Mouse (Mus musculus) ES-E14 (cell line): ENCODE results near the gene Crebl2. TPM values are rescaled to one million over a fixed set of nuclear protein-coding genes. Genes with fewer than 3 reads are reported as not detected.

Experiments used
- DNase-seq: peaks from one replicate; pipeline ENCODE4 v3.0.0-alpha.2; 2013; ENCODE audit warnings: low read depth, low spot score
- H3K27ac ChIP-seq: 2 replicates; pipeline ENCODE4 v1.5.1; 2012; ENCODE audit warnings: low read depth, mild to moderate bottlenecking, low read length, moderate library complexity, mixed read lengths; ENCODE audit not compliant: poor library complexity, insufficient read depth, severe bottlenecking
- H3K36me3 ChIP-seq: 2 replicates; pipeline ENCODE4 v1.6.1; 2012; ENCODE audit warnings: mild to moderate bottlenecking, low read length, moderate library complexity, mixed read lengths; ENCODE audit not compliant: control insufficient read depth, poor library complexity, insufficient read depth, severe bottlenecking
- H3K4me1 ChIP-seq, 2 experiments: fragments of 150-350 bp in 1 of 2; sonication (generic) in 1 of 2; 2 replicates each; pipeline ENCODE4 v1.6.1; 2012; ENCODE audit warnings: low read length in 2 of 2, mild to moderate bottlenecking in 1 of 2, mixed read lengths in 1 of 2; ENCODE audit not compliant: control insufficient read depth in 2 of 2, insufficient read depth in 2 of 2, poor library complexity in 1 of 2
- H3K4me3 ChIP-seq, 2 experiments: fragments of 150-350 bp in 1 of 2; sonication (generic) in 1 of 2; 2 replicates each; pipeline ENCODE4 v1.5.1; 2012; ENCODE audit warnings: low read length in 2 of 2, low read depth in 1 of 2, mild to moderate bottlenecking in 1 of 2, mixed read lengths in 1 of 2; ENCODE audit not compliant: insufficient read depth in 1 of 2, poor library complexity in 1 of 2, severe bottlenecking in 1 of 2
- H3K9ac ChIP-seq: 2 replicates; pipeline ENCODE4 v1.6.1; 2012; ENCODE audit warnings: low read depth, mild to moderate bottlenecking, low read length, mixed read lengths; ENCODE audit not compliant: poor library complexity, insufficient read depth, severe bottlenecking
- H3K9me3 ChIP-seq: fragments of 150-350 bp; sonication (generic); 2 replicates; pipeline ENCODE4 v1.6.1; 2012; ENCODE audit warnings: low read depth, mild to moderate bottlenecking, low read length; ENCODE audit not compliant: control insufficient read depth, insufficient read depth
- CHD2 ChIP-seq: IDR thresholded peaks from 2 replicates; pipeline ENCODE4 v1.6.1; 2014; ENCODE audit warnings: mild to moderate bottlenecking, low read depth, low read length, inconsistent platforms
- HCFC1 ChIP-seq: IDR thresholded peaks from 2 replicates; pipeline ENCODE4 v1.6.1; 2012; ENCODE audit warnings: low read length, inconsistent platforms, borderline replicate concordance; ENCODE audit not compliant: insufficient read depth
- MAFK ChIP-seq: IDR thresholded peaks from 2 replicates; pipeline ENCODE4 v1.6.1; 2014; ENCODE audit warnings: mild to moderate bottlenecking, low read depth, low read length, inconsistent platforms; ENCODE audit not compliant: insufficient read depth
- ZC3H11A ChIP-seq: IDR thresholded peaks from 2 replicates; pipeline ENCODE4 v1.6.1; 2012; ENCODE audit warnings: low read depth, mild to moderate bottlenecking, inconsistent platforms, low read length, borderline replicate concordance
- ZNF384 ChIP-seq: IDR thresholded peaks from 2 replicates; pipeline ENCODE4 v1.6.1; 2012; ENCODE audit warnings: low read depth, low read length, inconsistent platforms
- in situ Hi-C, 2 experiments: fragments of 600-800 bp; cut with MboI; formaldehyde crosslinking; loops; one replicate each; pipeline ENCODE4 v1.15.1; 2025; ENCODE audit warnings: low sequenced_read_pairs in 2 of 2, inconsistent platforms in 1 of 2; ENCODE audit not compliant: unreplicated experiment in 2 of 2
- total RNA-seq: library from RNA; depleted of rRNA; stranded (reverse); fragments of 300-350 nt; gene quantifications from 2 replicates; pipeline ENCODE4 v1.2.3, GENCODE M21; 2012; rRNA removed

The Crebl2 gene
- total RNA-seq, 1 experiment, result 4.3 TPM

GRCm38 (mm10) chr6:134905811-134906210, 75.9 kb downstream of the Crebl2 start:
- no peaks in the 10 kb centered on the region for H3K36me3 ChIP-seq
- no peak for TF ChIP-seq MAFK
- no peak for TF ChIP-seq CHD2
- no peak for TF ChIP-seq ZC3H11A
- TF ChIP-seq HCFC1, result no peak
- TF ChIP-seq ZNF384, result no peak
- no peak overlapping the region for H3K4me3 ChIP-seq
- in situ Hi-C loops, result no loop called here
- no peaks in the 10 kb centered on the region for H3K4me1 ChIP-seq
- no peaks in the 10 kb centered on the region for H3K9me3 ChIP-seq
- H3K9ac ChIP-seq, result no peak overlapping the region
- no peak overlapping the region for H3K27ac ChIP-seq
- no peak for DNase-seq

Other genes starting within 250 kb of the Crebl2 start
- gene Mansc1, start 197.7 kb upstream of the Crebl2 start, total RNA-seq, result 0.58 and 1.3 TPM in 2 replicates
- gene Borcs5, start 190.6 kb upstream of the Crebl2 start, total RNA-seq, result 8.7 and 10.1 TPM in 2 replicates
- gene Dusp16, start 37.5 kb upstream of the Crebl2 start, total RNA-seq, result 10.3 and 11.4 TPM in 2 replicates
- gene Gpr19, start 68.4 kb downstream of the Crebl2 start, total RNA-seq, result 34.7 and 36.3 TPM in 2 replicates
- gene Cdkn1b, start 90.2 kb downstream of the Crebl2 start, total RNA-seq, result 10.7 and 15.4 TPM in 2 replicates
- 0.16 and 0.22 TPM in 2 replicates for gene Apold1, start 151.6 kb downstream of the Crebl2 start, total RNA-seq
- gene Ddx47, start 181.5 kb downstream of the Crebl2 start, total RNA-seq, result 72.4 and 75.1 TPM in 2 replicates
- 7.8 and 10.6 TPM in 2 replicates for gene Gprc5a, start 235.5 kb downstream of the Crebl2 start, total RNA-seq